Mouse (Mus musculus) G1E (cell line): ENCODE results near the gene 1700001O22Rik.

ENCODE experiments used
- CTCF ChIP-seq: IDR thresholded peaks from 2 replicates; pipeline ENCODE4 v1.5.1; 2012; ENCODE audit warnings: low read depth, low read length, inconsistent platforms, mixed read lengths
- GATA1 ChIP-seq: IDR thresholded peaks from 2 replicates; pipeline ENCODE4 v1.6.1; 2012; ENCODE audit warnings: borderline replicate concordance, low read length, inconsistent platforms, mixed read lengths
- TAL1 ChIP-seq: conservative IDR thresholded peaks from 2 replicates; pipeline ENCODE4 v1.6.1; 2012; ENCODE audit warnings: low read depth, low read length, inconsistent platforms, mixed read lengths

GRCm38 (mm10) chr2:30759858-30760547 lies 43.5 kb downstream of the 1700001O22Rik start:
- no peak for TF ChIP-seq CTCF
- TF ChIP-seq GATA1 = no peak
- TF ChIP-seq TAL1 = no peak
